Mouse (Mus musculus) lung, postnatal 0 days (tissue): ENCODE results near the gene Rps27a. TPM values are rescaled to one million over a fixed set of nuclear protein-coding genes. Genes with fewer than 3 reads are reported as not detected.
A peak's percentile ranks its signal among the peaks of the same experiment; 100 is the strongest.

ENCODE experiments used
- ATAC-seq: fragments of 200-750 bp; cut with Nextera tagmentation; 2 replicates; pipeline ENCODE4 v1.8.0; 2017; ENCODE audit warnings: moderate library complexity
- DNase-seq: peaks from one replicate; pipeline ENCODE4 v3.0.0-alpha.2; 2016; ENCODE audit warnings: low spot score
- H3K27ac ChIP-seq: fragments of 300-500 bp; sonication (generic); 2 replicates; pipeline ENCODE4 v1.5.1; 2014; ENCODE audit warnings: antibody characterized with exemption, mild to moderate bottlenecking, low read length, mixed read lengths
- H3K27me3 ChIP-seq: fragments of 300-500 bp; sonication (generic); replicated peaks from 2 replicates; pipeline ENCODE4 v1.6.1; 2014; ENCODE audit warnings: low read length, mixed read lengths; ENCODE audit not compliant: insufficient read depth
- H3K36me3 ChIP-seq: fragments of 300-500 bp; sonication (generic); 2 replicates; pipeline ENCODE4 v1.6.1; 2014; ENCODE audit warnings: low read length, mixed read lengths; ENCODE audit not compliant: insufficient read depth
- H3K4me1 ChIP-seq: fragments of 300-500 bp; sonication (generic); 2 replicates; pipeline ENCODE4 v1.6.1; 2014; ENCODE audit warnings: antibody characterized with exemption, low read depth, low read length, mixed read lengths; ENCODE audit not compliant: insufficient read depth
- H3K4me2 ChIP-seq: fragments of 300-500 bp; sonication (generic); replicated peaks from 2 replicates; pipeline ENCODE4 v1.6.1; 2014; ENCODE audit warnings: low read depth, mild to moderate bottlenecking, low read length, moderate library complexity, mixed read lengths
- H3K4me3 ChIP-seq: fragments of 300-500 bp; sonication (generic); 2 replicates; pipeline ENCODE4 v1.5.1; 2014; ENCODE audit warnings: low read depth, low read length
- H3K9ac ChIP-seq: fragments of 300-500 bp; sonication (generic); replicated peaks from 2 replicates; pipeline ENCODE4 v1.6.1; 2014; ENCODE audit warnings: low read depth, mild to moderate bottlenecking
- H3K9me3 ChIP-seq: fragments of 300-500 bp; sonication (generic); 2 replicates; pipeline ENCODE4 v1.6.1; 2016; ENCODE audit warnings: low read length, mixed read lengths
- CTCF ChIP-seq: IDR thresholded peaks from 2 replicates; pipeline ENCODE4 v1.5.1; 2016; ENCODE audit warnings: antibody characterized with exemption, mild to moderate bottlenecking
- EP300 ChIP-seq: IDR thresholded peaks from 2 replicates; pipeline ENCODE4 v1.6.1; 2016; ENCODE audit warnings: antibody characterized with exemption, mild to moderate bottlenecking, control low read depth
- WGBS: fragments of 180-500 bp; shearing (Covaris S2); extraction: QIAGEN DNeasy Blood & Tissue Kit; methylation state at CpG from one replicate; pipeline ENCODE4 v1.1.7; 2014; 5-methylcytosine and 5-hydroxymethylcytosine counted together
- polyA plus RNA-seq: library from polyadenylated mRNA; unstranded; fragments of >200 nt; fragmentation: Nextera tagmentation; extraction: Ambion mirVana; gene quantifications from 2 replicates; pipeline ENCODE4 v1.2.1, GENCODE M21; 2015

Rps27a gene
- polyA plus RNA-seq, 1 experiment from 2014 or later: 704 TPM

GRCm38 (mm10) chr11:29514682-29515412 lies 33.1 kb downstream of the Rps27a start, which contains the start of gene Prorsd1:
Gene Prorsd1, minus strand, starts transcription at chr11:29515033.
- ATAC-seq (peak; percentile 100), DNase-seq (peak; percentile 93)
- Histone ChIP-seq H3K27me3 (no peaks in the 10 kb centered on the region), H3K27ac (peak within 1 kb of the TSS; percentile 79), H3K36me3 (no peaks in the 10 kb centered on the region), H3K9ac (peak within 1 kb of the TSS; percentile 71), H3K4me3 (peak within 1 kb of the TSS; percentile 75), H3K4me1 (peaks cover 6% of the 10 kb centered on the region; the same call in 1 of the 2 replicates), H3K9me3 (no peaks in the 10 kb centered on the region), H3K4me2 (peak within 1 kb of the TSS; percentile 57)
- TF ChIP-seq CTCF: no peak
- no peak for TF ChIP-seq EP300
- 2% methylated on average over 40 of the region's 40 CpGs for WGBS

GRCm38 (mm10) chr11:29514325-29514681 lies 33.6 kb downstream of the Rps27a start:
- Histone ChIP-seq H3K27ac (peak overlapping the region; percentile 79), H3K9me3 (no peaks in the 10 kb centered on the region), H3K4me1 (peaks cover 6% of the 10 kb centered on the region; the same call in 1 of the 2 replicates), H3K4me3 (peak overlapping the region; percentile 75), H3K27me3 (no peaks in the 10 kb centered on the region), H3K36me3 (no peaks in the 10 kb centered on the region), H3K9ac (peak overlapping the region; percentile 71), H3K4me2 (peak overlapping the region; percentile 57)
- DNase-seq: peak; percentile 14
- WGBS: 15% methylated on average over 10 of the region's 10 CpGs
- no peak; the same call in 1 of the 2 replicates for ATAC-seq
- TF ChIP-seq EP300 (no peak), CTCF (no peak)

- Histone ChIP-seq H3K36me3 (no peaks in the 10 kb centered on the region), H3K9me3 (no peaks in the 10 kb centered on the region), H3K4me2 (no peak overlapping the region), H3K4me1 (peaks cover 6% of the 10 kb centered on the region; the same call in 1 of the 2 replicates), H3K27me3 (no peaks in the 10 kb centered on the region), H3K9ac (no peak overlapping the region), H3K4me3 (no peak overlapping the region), H3K27ac (no peak overlapping the region)
- ATAC-seq: no peak
- no peak for DNase-seq
- TF ChIP-seq EP300 (no peak), CTCF (peak; percentile 11; the same call in 1 of the 2 replicates)
- WGBS: 90% methylated on average over 4 of the region's 4 CpGs
Measured at GRCm38 (mm10) chr11:29512818-29513535, 34.9 kb downstream of the Rps27a start.

GRCm38 (mm10) chr11:29509421-29509820 lies 38.5 kb downstream of the Rps27a start:
- TF ChIP-seq CTCF (no peak), EP300 (no peak)
- Histone ChIP-seq H3K4me2 (no peak overlapping the region), H3K9ac (no peak overlapping the region), H3K4me1 (peaks cover 2% of the 10 kb centered on the region; the same call in 1 of the 2 replicates), H3K9me3 (no peaks in the 10 kb centered on the region), H3K36me3 (no peaks in the 10 kb centered on the region), H3K27me3 (no peaks in the 10 kb centered on the region), H3K4me3 (no peak overlapping the region), H3K27ac (no peak overlapping the region)
- DNase-seq (no peak), ATAC-seq (no peak)
- WGBS: 97% methylated on average over 1 of the region's 1 CpGs

- WGBS: 80% methylated on average over 2 of the region's 2 CpGs
- no peaks in the 10 kb centered on the region for H3K4me1 ChIP-seq
Measured at GRCm38 (mm10) chr11:29504899-29505625, 42.8 kb downstream of the Rps27a start.

More at GRCm38 (mm10) chr11:29504899-29505625, 42.8 kb downstream of the Rps27a start:
- Histone ChIP-seq H3K4me3 (no peak overlapping the region), H3K36me3 (peaks cover 11% of the 10 kb centered on the region), H3K27me3 (no peaks in the 10 kb centered on the region), H3K27ac (no peak overlapping the region), H3K9me3 (no peaks in the 10 kb centered on the region), H3K9ac (no peak overlapping the region), H3K4me2 (no peak overlapping the region)
- ATAC-seq: no peak
- no peak for DNase-seq
- no peak for TF ChIP-seq EP300
- no peak for TF ChIP-seq CTCF
